Mouse (Mus musculus): ENCODE results near the gene Arhgap24. TPM values are rescaled to one million over a fixed set of nuclear protein-coding genes. Genes with fewer than 3 reads are reported as not detected.
"Not testable (repeated sequence)": the region's sequence is repeated elsewhere in the genome, so short reads cannot be mapped to it uniquely, and the experiment has no call there.

Gene Arhgap24
- polyA plus RNA-seq, 1 experiment from 2014 or later, result 11.3 TPM

- no peak overlapping the region for H3K4me3 ChIP-seq (ENCODE audit: low read length)
- H3K27ac ChIP-seq (ENCODE audit: low read length), result no peak overlapping the region
- WGBS, result 90% methylated on average over 9 of the region's 9 CpGs
- no peak overlapping the region for H3K4me2 ChIP-seq (ENCODE audit: low read depth, low read length)
- H3K9me3 ChIP-seq (ENCODE audit: control insufficient read depth, low read length), result no peaks in the 10 kb centered on the region
- H3K4me1 ChIP-seq (ENCODE audit: control insufficient read depth, insufficient read depth, low read length), result no peaks in the 10 kb centered on the region
- no peaks in the 10 kb centered on the region for H3K27me3 ChIP-seq (replicated peaks; ENCODE audit: control insufficient read depth, insufficient read depth, low read length)
- H3K36me3 ChIP-seq (ENCODE audit: control insufficient read depth, insufficient read depth, low read length), result no peaks in the 10 kb centered on the region
- ATAC-seq, result no peak
- H3K9ac ChIP-seq (ENCODE audit: low read depth, low read length), result no peak overlapping the region
Observed at GRCm38 (mm10) chr5:102903487-102903886, 422.3 kb downstream of the Arhgap24 start.

- Histone ChIP-seq H3K9me3 (ENCODE audit: control insufficient read depth, low read length) (no peaks in the 10 kb centered on the region), H3K4me1 (ENCODE audit: control insufficient read depth, insufficient read depth, low read length) (no peaks in the 10 kb centered on the region), H3K4me2 (ENCODE audit: low read depth, low read length) (no peak overlapping the region), H3K27ac (ENCODE audit: low read length) (no peak overlapping the region), H3K9ac (ENCODE audit: low read depth, low read length) (no peak overlapping the region), H3K36me3 (ENCODE audit: control insufficient read depth, insufficient read depth, low read length) (no peaks in the 10 kb centered on the region), H3K27me3 (replicated peaks; ENCODE audit: control insufficient read depth, insufficient read depth, low read length) (no peaks in the 10 kb centered on the region), H3K4me3 (ENCODE audit: low read length) (no peak overlapping the region)
- WGBS, result 83% methylated on average over 12 of the region's 12 CpGs
- no peak for ATAC-seq
Observed at GRCm38 (mm10) chr5:102904066-102904465, 422.9 kb downstream of the Arhgap24 start.

GRCm38 (mm10) chr5:102905441-102906211 lies 424.4 kb downstream of the Arhgap24 start:
- WGBS, result 46% methylated on average over 13 of the region's 13 CpGs
- Histone ChIP-seq H3K9me3 (ENCODE audit: control insufficient read depth, low read length) (no peaks in the 10 kb centered on the region), H3K4me1 (ENCODE audit: control insufficient read depth, insufficient read depth, low read length) (no peaks in the 10 kb centered on the region), H3K36me3 (ENCODE audit: control insufficient read depth, insufficient read depth, low read length) (no peaks in the 10 kb centered on the region), H3K27ac (ENCODE audit: low read length) (no peak overlapping the region), H3K27me3 (replicated peaks; ENCODE audit: control insufficient read depth, insufficient read depth, low read length) (no peaks in the 10 kb centered on the region), H3K4me2 (ENCODE audit: low read depth, low read length) (no peak overlapping the region), H3K4me3 (ENCODE audit: low read length) (no peak overlapping the region), H3K9ac (ENCODE audit: low read depth, low read length) (no peak overlapping the region)
- no peak for ATAC-seq

GRCm38 (mm10) chr5:102920199-102920598 lies 439.0 kb downstream of the Arhgap24 start:
- no peak overlapping the region for H3K4me2 ChIP-seq (ENCODE audit: low read depth, low read length)
- no peak overlapping the region for H3K4me3 ChIP-seq (ENCODE audit: low read length)
- H3K9ac ChIP-seq (ENCODE audit: low read depth, low read length), result no peak overlapping the region
- H3K27me3 ChIP-seq (replicated peaks; ENCODE audit: control insufficient read depth, insufficient read depth, low read length), result no peaks in the 10 kb centered on the region
- WGBS, result 83% methylated on average over 2 of the region's 2 CpGs
- no peaks in the 10 kb centered on the region for H3K36me3 ChIP-seq (ENCODE audit: control insufficient read depth, insufficient read depth, low read length)
- H3K27ac ChIP-seq (ENCODE audit: low read length), result no peak overlapping the region
- no peak for ATAC-seq
- H3K9me3 ChIP-seq (ENCODE audit: control insufficient read depth, low read length), result no peaks in the 10 kb centered on the region
- no peaks in the 10 kb centered on the region for H3K4me1 ChIP-seq (ENCODE audit: control insufficient read depth, insufficient read depth, low read length)

GRCm38 (mm10) chr5:102926786-102927185 lies 445.6 kb downstream of the Arhgap24 start:
- no peaks in the 10 kb centered on the region for H3K9me3 ChIP-seq (ENCODE audit: control insufficient read depth, low read length)
- 81% methylated on average over 5 of the region's 5 CpGs for WGBS
- no peak for ATAC-seq
- H3K4me1 ChIP-seq (ENCODE audit: control insufficient read depth, insufficient read depth, low read length), result no peaks in the 10 kb centered on the region
- no peaks in the 10 kb centered on the region for H3K36me3 ChIP-seq (ENCODE audit: control insufficient read depth, insufficient read depth, low read length)
- no peak overlapping the region for H3K9ac ChIP-seq (ENCODE audit: low read depth, low read length)
- no peak overlapping the region for H3K4me3 ChIP-seq (ENCODE audit: low read length)
- H3K27me3 ChIP-seq (replicated peaks; ENCODE audit: control insufficient read depth, insufficient read depth, low read length), result no peaks in the 10 kb centered on the region
- no peak overlapping the region for H3K4me2 ChIP-seq (ENCODE audit: low read depth, low read length)
- H3K27ac ChIP-seq (ENCODE audit: low read length), result no peak overlapping the region

- WGBS, result 53% methylated on average over 6 of the region's 6 CpGs
- ATAC-seq, result no peak
- no peaks in the 10 kb centered on the region for H3K9me3 ChIP-seq (ENCODE audit: control insufficient read depth, low read length)
- no peak overlapping the region for H3K4me2 ChIP-seq (ENCODE audit: low read depth, low read length)
- no peak overlapping the region for H3K9ac ChIP-seq (ENCODE audit: low read depth, low read length)
- no peak overlapping the region for H3K4me3 ChIP-seq (ENCODE audit: low read length)
- H3K27ac ChIP-seq (ENCODE audit: low read length), result no peak overlapping the region
- no peaks in the 10 kb centered on the region for H3K27me3 ChIP-seq (replicated peaks; ENCODE audit: control insufficient read depth, insufficient read depth, low read length)
- H3K4me1 ChIP-seq (ENCODE audit: control insufficient read depth, insufficient read depth, low read length), result no peaks in the 10 kb centered on the region
- H3K36me3 ChIP-seq (ENCODE audit: control insufficient read depth, insufficient read depth, low read length), result no peaks in the 10 kb centered on the region
Observed at GRCm38 (mm10) chr5:102930161-102930560, 449.0 kb downstream of the Arhgap24 start.

GRCm38 (mm10) chr5:102943864-102944630 lies 462.9 kb downstream of the Arhgap24 start:
- 74% methylated on average over 17 of the region's 17 CpGs for WGBS
- not testable (repeated sequence) for H3K27ac ChIP-seq (ENCODE audit: low read length); H3K4me2 ChIP-seq (ENCODE audit: low read depth, low read length); H3K4me3 ChIP-seq (ENCODE audit: low read length); H3K9ac ChIP-seq (ENCODE audit: low read depth, low read length); H3K9me3 ChIP-seq (ENCODE audit: control insufficient read depth, low read length); ATAC-seq; H3K27me3 ChIP-seq (replicated peaks; ENCODE audit: control insufficient read depth, insufficient read depth, low read length); H3K4me1 ChIP-seq (ENCODE audit: control insufficient read depth, insufficient read depth, low read length); H3K36me3 ChIP-seq (ENCODE audit: control insufficient read depth, insufficient read depth, low read length)

GRCm38 (mm10) chr5:102946625-102947024 lies 465.4 kb downstream of the Arhgap24 start:
- Histone ChIP-seq H3K9ac (ENCODE audit: low read depth, low read length) (no peak overlapping the region), H3K36me3 (ENCODE audit: control insufficient read depth, insufficient read depth, low read length) (no peaks in the 10 kb centered on the region), H3K4me1 (ENCODE audit: control insufficient read depth, insufficient read depth, low read length) (0 out of 2 replicates have a peak, but pooled peaks cover 5% of the 10 kb centered on the region), H3K27me3 (replicated peaks; ENCODE audit: control insufficient read depth, insufficient read depth, low read length) (no peaks in the 10 kb centered on the region), H3K4me2 (ENCODE audit: low read depth, low read length) (no peak overlapping the region), H3K27ac (ENCODE audit: low read length) (no peak overlapping the region), H3K4me3 (ENCODE audit: low read length) (no peak overlapping the region), H3K9me3 (ENCODE audit: control insufficient read depth, low read length) (no peaks in the 10 kb centered on the region)
- 73% methylated on average over 8 of the region's 8 CpGs for WGBS
- no peak for ATAC-seq

- no peak overlapping the region for H3K4me2 ChIP-seq (ENCODE audit: low read depth, low read length)
- no peak overlapping the region for H3K27ac ChIP-seq (ENCODE audit: low read length)
- ATAC-seq, result no peak
Observed at GRCm38 (mm10) chr5:102947061-102947711, 466.0 kb downstream of the Arhgap24 start.

More at GRCm38 (mm10) chr5:102947061-102947711, 466.0 kb downstream of the Arhgap24 start:
- Histone ChIP-seq H3K9me3 (ENCODE audit: control insufficient read depth, low read length) (no peaks in the 10 kb centered on the region), H3K4me3 (ENCODE audit: low read length) (no peak overlapping the region), H3K4me1 (ENCODE audit: control insufficient read depth, insufficient read depth, low read length) (0 out of 2 replicates have a peak, but pooled peaks cover 5% of the 10 kb centered on the region), H3K36me3 (ENCODE audit: control insufficient read depth, insufficient read depth, low read length) (no peaks in the 10 kb centered on the region), H3K9ac (ENCODE audit: low read depth, low read length) (no peak overlapping the region), H3K27me3 (replicated peaks; ENCODE audit: control insufficient read depth, insufficient read depth, low read length) (no peaks in the 10 kb centered on the region)
- WGBS, result 74% methylated on average over 8 of the region's 8 CpGs
